Mouse (Mus musculus): ENCODE results near the gene Gpc1.
A peak's percentile ranks its signal among the peaks of the same experiment; 100 is the strongest.

The Gpc1 gene

GRCm38 (mm10) chr1:92880101-92880500, 48.7 kb downstream of the Gpc1 start:
- no peak for DNase-seq (ENCODE audit: low read depth)

DNA sequence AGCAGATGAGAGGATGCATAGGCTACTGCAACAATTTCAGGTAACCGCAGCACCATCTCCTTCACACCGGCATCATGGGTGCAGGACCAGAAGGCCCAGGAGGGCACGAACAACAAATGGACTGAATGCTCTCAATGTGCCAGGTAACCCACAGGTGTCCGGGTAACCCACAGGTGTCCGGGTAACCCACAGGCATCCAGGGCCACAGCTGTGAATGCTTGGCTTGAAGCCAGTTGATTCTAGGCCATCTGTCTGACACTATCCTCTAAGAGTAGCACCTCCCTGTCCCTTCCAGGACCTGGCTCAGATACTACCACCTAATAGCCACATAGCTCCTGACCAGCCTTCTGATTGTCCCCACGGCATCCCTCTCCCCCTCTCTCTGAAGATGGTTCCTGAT, 50.5 kb downstream of the Gpc1 start:
- no peak for DNase-seq (ENCODE audit: low read depth)

DNA sequence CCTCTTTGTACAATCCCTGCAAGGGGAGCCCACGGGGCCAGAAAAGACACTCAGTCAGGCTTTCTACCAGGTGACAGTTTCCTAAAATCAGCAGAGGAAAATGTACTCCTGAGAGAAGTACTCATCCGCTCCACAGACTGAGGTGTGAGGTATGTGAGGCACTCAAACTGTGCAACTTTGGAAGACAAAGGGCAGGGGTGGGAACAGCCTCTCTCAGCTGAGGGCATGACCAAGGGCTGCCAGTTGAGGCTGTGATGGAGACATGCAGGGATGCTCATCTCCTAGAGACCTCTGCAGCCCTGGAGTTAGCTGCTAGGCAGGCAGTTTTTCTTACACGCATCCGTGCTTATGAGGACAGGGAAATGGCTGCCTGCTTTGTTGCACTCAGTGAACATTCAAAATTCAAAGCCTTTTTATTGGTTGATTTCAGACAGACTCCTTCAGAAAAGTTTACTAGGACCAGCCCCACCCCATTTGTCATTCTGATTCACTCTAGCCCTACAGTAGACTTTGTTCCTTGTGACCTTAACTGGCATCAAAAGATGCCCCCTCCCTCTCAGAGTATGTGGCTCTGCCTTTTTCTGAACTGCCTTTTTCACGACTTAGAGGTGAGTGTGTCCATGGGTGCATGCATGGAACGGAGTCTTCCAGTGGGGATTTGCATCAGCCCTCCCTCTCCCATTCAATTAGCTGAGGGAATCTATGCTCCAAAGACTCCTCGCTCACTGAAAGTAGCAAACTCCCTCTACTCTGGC, 57.6 kb downstream of the Gpc1 start:
- no peak for DNase-seq (ENCODE audit: low read depth)

DNA sequence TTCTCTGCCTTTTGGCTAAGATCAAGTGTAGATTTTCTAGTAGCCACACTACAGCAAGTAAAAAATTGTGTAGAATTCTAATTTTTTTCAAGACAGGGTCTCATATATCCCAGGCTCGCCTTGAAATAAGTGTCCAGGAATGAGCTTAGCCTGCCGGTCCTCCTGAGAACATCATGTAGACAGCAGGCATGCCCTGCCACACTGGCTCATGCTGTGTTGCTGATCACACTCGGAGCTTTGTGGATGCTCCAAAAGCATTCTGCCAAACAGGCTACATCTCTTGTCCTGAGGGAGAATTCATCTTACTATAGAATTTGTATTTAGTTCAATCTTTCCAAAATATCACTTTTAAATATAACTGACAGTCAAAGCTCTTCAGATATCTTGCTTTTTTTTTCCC, 61.3 kb downstream of the Gpc1 start:
- no peak for DNase-seq (ENCODE audit: low read depth)

GRCm38 (mm10) chr1:92893896-92894295, 62.5 kb downstream of the Gpc1 start:
- no peak for DNase-seq (ENCODE audit: low read depth)

DNA sequence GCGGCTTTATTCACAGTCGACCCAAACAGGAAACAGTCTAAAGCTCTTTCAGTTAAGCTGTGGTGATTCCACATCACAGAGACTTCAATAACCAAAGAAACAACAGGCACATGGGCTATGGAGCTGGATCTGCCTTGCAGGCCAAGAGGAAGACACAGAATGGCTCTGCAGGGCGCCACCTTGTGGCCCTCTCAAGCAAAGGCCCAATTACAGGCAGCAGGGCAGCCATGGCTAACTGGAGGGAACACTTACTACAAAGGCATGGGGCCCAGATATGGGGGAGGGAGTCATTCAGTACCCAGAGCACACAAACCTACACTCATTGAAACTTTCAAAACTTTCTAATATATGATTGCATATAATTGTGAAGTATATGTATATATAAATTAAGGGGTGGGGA, 63.6 kb downstream of the Gpc1 start:
- peak; percentile 82 for DNase-seq (ENCODE audit: low read depth)

GRCm38 (mm10) chr1:92902786-92903185, 71.3 kb downstream of the Gpc1 start, which contains the start of gene Ankmy1:
Gene Ankmy1, minus strand, starts transcription at chr1:92902906.
- DNase-seq (ENCODE audit: low read depth), result peak; percentile 45

DNA sequence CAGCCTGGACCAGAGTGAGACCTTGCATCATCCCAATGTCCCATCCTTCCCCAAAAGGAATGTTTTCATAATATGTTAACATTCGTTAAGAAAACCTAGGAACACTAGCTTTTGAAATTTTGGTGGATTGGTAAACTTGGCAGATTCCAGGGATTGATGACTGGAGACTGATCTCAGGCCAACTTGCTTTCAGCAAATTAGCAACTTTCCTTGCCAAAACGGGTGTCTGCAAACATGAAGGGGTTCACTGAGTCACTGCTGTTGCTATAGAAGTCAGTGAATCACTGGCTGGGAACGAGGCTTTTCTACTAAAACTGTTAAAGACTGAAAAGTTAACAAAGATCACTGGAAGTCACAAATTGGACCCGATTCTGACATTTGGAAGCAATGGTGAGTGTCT, 72.2 kb downstream of the Gpc1 start:
- DNase-seq (ENCODE audit: low read depth), result no peak

DNA sequence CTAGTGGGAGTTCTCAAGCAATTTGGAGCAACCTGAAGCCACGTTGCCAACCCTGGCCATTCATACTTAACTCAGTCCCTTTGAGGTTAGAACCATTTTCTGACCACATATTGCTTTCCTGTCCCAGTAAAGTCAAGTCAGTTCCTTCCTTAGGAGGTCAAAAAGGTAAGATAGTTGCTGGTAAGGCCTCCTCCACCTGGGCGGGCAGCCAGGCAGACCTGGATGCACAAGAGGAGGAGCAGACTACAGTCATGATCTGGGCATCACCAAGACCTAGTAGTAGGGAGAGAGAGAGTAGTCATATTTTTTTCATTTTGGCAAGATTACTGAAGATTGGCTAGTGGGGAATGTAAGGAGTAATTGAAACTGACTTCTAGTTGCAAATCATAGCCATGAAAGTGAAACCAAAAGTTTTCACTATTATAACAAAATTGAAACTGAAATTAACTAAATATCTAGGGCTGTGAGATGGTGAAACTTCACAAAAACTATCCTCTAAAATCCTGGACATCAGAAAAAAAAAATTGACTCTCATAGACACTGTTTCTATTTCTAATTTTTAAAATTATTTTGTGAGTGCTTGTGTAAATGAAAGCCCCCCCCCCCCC, 74.4 kb downstream of the Gpc1 start:
- peak; percentile 71 for DNase-seq (ENCODE audit: low read depth)

DNA sequence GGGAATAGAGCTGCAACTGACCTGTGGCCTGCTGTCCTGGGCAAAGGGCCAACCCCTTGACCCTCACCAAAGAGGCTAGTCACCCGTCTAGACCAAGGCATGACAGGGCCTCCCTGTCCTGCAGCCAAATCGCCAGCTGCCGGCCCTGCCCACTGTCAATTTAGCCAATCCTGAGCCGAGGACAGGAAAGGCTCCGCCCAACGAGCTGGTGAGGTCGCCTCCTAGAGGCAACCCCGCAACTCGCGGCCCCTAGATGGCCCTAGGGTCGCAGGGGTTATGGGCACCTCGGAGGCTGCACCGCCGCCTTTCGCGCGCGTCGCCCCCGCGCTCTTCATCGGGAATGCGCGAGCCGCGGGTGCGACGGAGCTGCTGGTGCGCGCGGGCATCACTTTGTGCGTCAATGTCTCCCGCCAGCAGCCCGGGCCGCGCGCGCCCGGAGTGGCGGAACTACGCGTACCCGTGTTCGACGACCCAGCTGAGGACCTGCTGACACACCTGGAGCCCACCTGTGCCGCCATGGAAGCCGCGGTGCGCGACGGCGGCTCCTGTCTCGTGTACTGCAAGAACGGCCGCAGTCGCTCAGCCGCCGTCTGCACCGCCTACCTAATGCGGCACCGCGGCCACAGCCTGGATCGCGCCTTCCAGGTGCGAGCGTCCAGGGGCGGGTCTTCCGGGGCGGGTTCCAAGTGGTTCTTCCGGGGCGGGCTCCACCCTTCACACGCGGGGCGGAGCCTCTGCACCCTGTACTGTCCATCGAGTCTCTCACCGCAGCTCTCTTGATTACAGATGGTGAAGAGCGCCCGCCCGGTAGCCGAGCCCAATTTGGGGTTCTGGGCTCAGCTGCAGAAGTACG, 75.6 kb downstream of the Gpc1 start, which contains the start of gene Dusp28:
Gene Dusp28 (plus strand): TSS at position 203 of the 853 bp plus-strand sequence.
- DNase-seq (ENCODE audit: low read depth), result peak; percentile 93

- peak; percentile 25 for DNase-seq (ENCODE audit: low read depth)
Measured at GRCm38 (mm10) chr1:92907632-92908360, 76.4 kb downstream of the Gpc1 start.

GRCm38 (mm10) chr1:92908664-92909063, 77.2 kb downstream of the Gpc1 start:
- peak; percentile 10 for DNase-seq (ENCODE audit: low read depth)

DNA sequence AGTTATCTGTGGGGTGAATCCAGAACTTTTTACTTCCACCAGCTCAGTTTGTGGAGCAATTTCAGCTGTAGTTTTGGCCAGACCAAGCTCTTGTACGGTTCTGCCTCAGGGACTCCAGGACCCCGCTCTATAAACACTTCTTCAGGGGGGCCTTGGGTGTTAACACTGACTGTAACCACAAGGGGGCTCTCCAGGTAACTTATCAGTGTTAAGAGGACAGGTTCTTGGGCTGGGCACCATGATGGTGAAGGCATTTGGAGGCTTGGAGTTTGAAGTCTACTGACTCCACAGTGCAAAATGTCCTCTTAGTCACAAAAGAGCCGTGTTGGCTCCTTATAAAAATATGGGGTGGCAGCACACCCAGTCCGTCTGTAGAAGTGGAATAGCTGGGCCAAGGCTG, 77.6 kb downstream of the Gpc1 start:
- peak; percentile 70 for DNase-seq (ENCODE audit: low read depth)
